Mouse (Mus musculus) C2C12 (cell line): ENCODE measurements around the gene Gm11397.
"Not testable (repeated sequence)": the region's sequence is repeated elsewhere in the genome, so short reads cannot be mapped to it uniquely, and the experiment has no call there.

Source experiments
- CTCF ChIP-seq: IDR thresholded peaks from one replicate; pipeline ENCODE4 v1.5.1; 2011; ENCODE audit not compliant: control insufficient read depth, insufficient read depth, insufficient read length
- MAX ChIP-seq: IDR thresholded peaks from one replicate; pipeline ENCODE4 v1.6.1; 2011; ENCODE audit warnings: mild to moderate bottlenecking, control low read depth

GRCm38 (mm10) chr13:33432714-33433113, 37.2 kb downstream of the Gm11397 start:
- not testable (repeated sequence) for TF ChIP-seq MAX, CTCF
